Mouse (Mus musculus): ENCODE measurements around the gene Cntn5. TPM values are rescaled to one million over a fixed set of nuclear protein-coding genes. Genes with fewer than 3 reads are reported as not detected.

Cntn5 gene
- polyA plus RNA-seq, 1 experiment from 2014 or later: not detected

GRCm38 (mm10) chr9:10116581-10116980, 788.0 kb downstream of the Cntn5 start:
- DNase-seq (no peak), ATAC-seq (ENCODE audit: low read depth) (no peak)
- WGBS (ENCODE audit: insufficient replicate concordance): 46% methylated on average over 1 of the region's 1 CpGs
- Histone ChIP-seq H3K9me3 (replicated peaks) (no peaks in the 10 kb centered on the region), H3K4me1 (replicated peaks) (no peaks in the 10 kb centered on the region), H3K9ac (no peak overlapping the region), H3K4me2 (no peak overlapping the region), H3K27me3 (no peaks in the 10 kb centered on the region), H3K27ac (no peak overlapping the region), H3K4me3 (replicated peaks) (no peak overlapping the region), H3K36me3 (no peaks in the 10 kb centered on the region)

GRCm38 (mm10) chr9:10109156-10109555, 795.4 kb downstream of the Cntn5 start:
- Histone ChIP-seq H3K36me3 (no peaks in the 10 kb centered on the region), H3K4me3 (replicated peaks) (no peak overlapping the region), H3K4me2 (no peak overlapping the region), H3K4me1 (replicated peaks) (no peaks in the 10 kb centered on the region), H3K9me3 (replicated peaks) (no peaks in the 10 kb centered on the region), H3K27ac (no peak overlapping the region), H3K9ac (no peak overlapping the region), H3K27me3 (no peaks in the 10 kb centered on the region)
- ATAC-seq (ENCODE audit: low read depth) (no peak), DNase-seq (no peak)
- 57% methylated on average over 1 of the region's 1 CpGs for WGBS (ENCODE audit: insufficient replicate concordance)

GRCm38 (mm10) chr9:10107861-10108260, 796.7 kb downstream of the Cntn5 start:
- ATAC-seq (ENCODE audit: low read depth): no peak

GRCm38 (mm10) chr9:10101812-10102440, 802.6 kb downstream of the Cntn5 start:
- Histone ChIP-seq H3K36me3 (no peaks in the 10 kb centered on the region), H3K27ac (no peak overlapping the region), H3K4me1 (replicated peaks) (no peaks in the 10 kb centered on the region), H3K27me3 (no peaks in the 10 kb centered on the region), H3K4me2 (no peak overlapping the region), H3K4me3 (replicated peaks) (no peak overlapping the region), H3K9ac (no peak overlapping the region), H3K9me3 (replicated peaks) (no peaks in the 10 kb centered on the region)
- DNase-seq (no peak), ATAC-seq (ENCODE audit: low read depth) (no peak)
- WGBS (ENCODE audit: insufficient replicate concordance): 33% methylated on average over 5 of the region's 5 CpGs

More at GRCm38 (mm10) chr9:10107861-10108260, 796.7 kb downstream of the Cntn5 start:
- Histone ChIP-seq H3K36me3 (no peaks in the 10 kb centered on the region), H3K9me3 (replicated peaks) (no peaks in the 10 kb centered on the region), H3K27ac (no peak overlapping the region), H3K27me3 (no peaks in the 10 kb centered on the region), H3K4me3 (replicated peaks) (no peak overlapping the region), H3K9ac (no peak overlapping the region), H3K4me1 (replicated peaks) (no peaks in the 10 kb centered on the region), H3K4me2 (no peak overlapping the region)
- 63% methylated on average over 4 of the region's 4 CpGs for WGBS (ENCODE audit: insufficient replicate concordance)
- DNase-seq: no peak

GRCm38 (mm10) chr9:10076282-10076681, 828.3 kb downstream of the Cntn5 start:
- ATAC-seq (ENCODE audit: low read depth) (no peak), DNase-seq (no peak)
- no peaks in the 10 kb centered on the region for H3K36me3 ChIP-seq
- no peaks in the 10 kb centered on the region for H3K9me3 ChIP-seq (replicated peaks)
- no peak overlapping the region for H3K4me3 ChIP-seq (replicated peaks)
- no peaks in the 10 kb centered on the region for H3K4me1 ChIP-seq (replicated peaks)
- H3K9ac ChIP-seq: no peak overlapping the region
- H3K27me3 ChIP-seq: no peaks in the 10 kb centered on the region
- H3K4me2 ChIP-seq: no peak overlapping the region
- H3K27ac ChIP-seq: no peak overlapping the region

GRCm38 (mm10) chr9:10073401-10073800, 831.2 kb downstream of the Cntn5 start:
- no peak overlapping the region for H3K4me2 ChIP-seq
- no peak overlapping the region for H3K9ac ChIP-seq
- H3K4me1 ChIP-seq (replicated peaks): no peaks in the 10 kb centered on the region
- H3K36me3 ChIP-seq: no peaks in the 10 kb centered on the region
- ATAC-seq (ENCODE audit: low read depth) (no peak), DNase-seq (no peak)
- H3K27me3 ChIP-seq: no peaks in the 10 kb centered on the region
- WGBS (ENCODE audit: insufficient replicate concordance): 52% methylated on average over 4 of the region's 4 CpGs
- no peak overlapping the region for H3K4me3 ChIP-seq (replicated peaks)
- H3K27ac ChIP-seq: no peak overlapping the region
- no peaks in the 10 kb centered on the region for H3K9me3 ChIP-seq (replicated peaks)

GRCm38 (mm10) chr9:10072860-10073259, 831.7 kb downstream of the Cntn5 start:
- Histone ChIP-seq H3K4me2 (no peak overlapping the region), H3K9ac (no peak overlapping the region), H3K9me3 (replicated peaks) (no peaks in the 10 kb centered on the region), H3K4me3 (replicated peaks) (no peak overlapping the region), H3K27ac (no peak overlapping the region), H3K36me3 (no peaks in the 10 kb centered on the region), H3K4me1 (replicated peaks) (no peaks in the 10 kb centered on the region), H3K27me3 (no peaks in the 10 kb centered on the region)
- 52% methylated on average over 5 of the region's 5 CpGs for WGBS (ENCODE audit: insufficient replicate concordance)
- DNase-seq (no peak), ATAC-seq (ENCODE audit: low read depth) (no peak)

GRCm38 (mm10) chr9:10071271-10071670, 833.3 kb downstream of the Cntn5 start:
- Histone ChIP-seq H3K36me3 (no peaks in the 10 kb centered on the region), H3K4me1 (replicated peaks) (no peaks in the 10 kb centered on the region), H3K4me3 (replicated peaks) (no peak overlapping the region), H3K27ac (no peak overlapping the region), H3K9ac (no peak overlapping the region), H3K9me3 (replicated peaks) (no peaks in the 10 kb centered on the region), H3K4me2 (no peak overlapping the region), H3K27me3 (no peaks in the 10 kb centered on the region)
- WGBS (ENCODE audit: insufficient replicate concordance): 61% methylated on average over 2 of the region's 2 CpGs
- ATAC-seq (ENCODE audit: low read depth) (no peak), DNase-seq (no peak)

GRCm38 (mm10) chr9:10044969-10045789, 859.4 kb downstream of the Cntn5 start:
- no peak for ATAC-seq (ENCODE audit: low read depth)
- Histone ChIP-seq H3K9me3 (replicated peaks) (no peaks in the 10 kb centered on the region), H3K4me3 (replicated peaks) (no peak overlapping the region), H3K27me3 (no peaks in the 10 kb centered on the region), H3K4me2 (no peak overlapping the region), H3K9ac (no peak overlapping the region), H3K27ac (no peak overlapping the region), H3K36me3 (no peaks in the 10 kb centered on the region), H3K4me1 (replicated peaks) (no peaks in the 10 kb centered on the region)
- no peak for DNase-seq
- WGBS (ENCODE audit: insufficient replicate concordance): 56% methylated on average over 4 of the region's 4 CpGs

GRCm38 (mm10) chr9:10043001-10043400, 861.6 kb downstream of the Cntn5 start:
- Histone ChIP-seq H3K9ac (no peak overlapping the region), H3K36me3 (no peaks in the 10 kb centered on the region), H3K4me2 (no peak overlapping the region), H3K4me3 (replicated peaks) (no peak overlapping the region), H3K27ac (no peak overlapping the region), H3K27me3 (no peaks in the 10 kb centered on the region), H3K9me3 (replicated peaks) (no peaks in the 10 kb centered on the region), H3K4me1 (replicated peaks) (no peaks in the 10 kb centered on the region)
- DNase-seq (no peak), ATAC-seq (ENCODE audit: low read depth) (no peak)
- 57% methylated on average over 3 of the region's 3 CpGs for WGBS (ENCODE audit: insufficient replicate concordance)

- no peaks in the 10 kb centered on the region for H3K36me3 ChIP-seq
- no peaks in the 10 kb centered on the region for H3K4me1 ChIP-seq (replicated peaks)
- H3K9ac ChIP-seq: no peak overlapping the region
- no peak overlapping the region for H3K4me3 ChIP-seq (replicated peaks)
- DNase-seq (no peak), ATAC-seq (ENCODE audit: low read depth) (no peak)
- H3K27me3 ChIP-seq: no peaks in the 10 kb centered on the region
- H3K27ac ChIP-seq: no peak overlapping the region
- no peak overlapping the region for H3K4me2 ChIP-seq
- no peaks in the 10 kb centered on the region for H3K9me3 ChIP-seq (replicated peaks)
- WGBS (ENCODE audit: insufficient replicate concordance): 78% methylated on average over 3 of the region's 3 CpGs
These were observed 889.4 kb downstream of the Cntn5 start for GRCm38 (mm10) chr9:10015129-10015528.

- Histone ChIP-seq H3K27ac (no peak overlapping the region), H3K4me2 (no peak overlapping the region), H3K4me1 (replicated peaks) (no peaks in the 10 kb centered on the region), H3K9me3 (replicated peaks) (no peaks in the 10 kb centered on the region), H3K4me3 (replicated peaks) (no peak overlapping the region), H3K27me3 (no peaks in the 10 kb centered on the region), H3K36me3 (no peaks in the 10 kb centered on the region), H3K9ac (no peak overlapping the region)
- ATAC-seq (ENCODE audit: low read depth): no peak
- 70% methylated on average over 8 of the region's 8 CpGs for WGBS (ENCODE audit: insufficient replicate concordance)
- no peak for DNase-seq
These were observed 920.5 kb downstream of the Cntn5 start for GRCm38 (mm10) chr9:9984028-9984427.
